Mouse (Mus musculus) C2C12 (cell line): Measurements from ENCODE around the gene Tspoap1.

Experiments
- CTCF ChIP-seq: IDR thresholded peaks from one replicate; pipeline ENCODE4 v1.5.1; 2011; ENCODE audit not compliant: control insufficient read depth, insufficient read depth, insufficient read length
- FOSL1 ChIP-seq: IDR thresholded peaks from one replicate; pipeline ENCODE4 v1.8.0; 2011; ENCODE audit warnings: mild to moderate bottlenecking, low read length; ENCODE audit not compliant: poor library complexity, insufficient read depth, severe bottlenecking
- MAX ChIP-seq: IDR thresholded peaks from one replicate; pipeline ENCODE4 v1.6.1; 2011; ENCODE audit warnings: mild to moderate bottlenecking, control low read depth
- MYOD1 ChIP-seq: IDR thresholded peaks from one replicate; pipeline ENCODE4 v1.6.1; 2011; ENCODE audit warnings: low read depth; ENCODE audit not compliant: control insufficient read depth, insufficient read length
- MYOG ChIP-seq: IDR thresholded peaks from one replicate; pipeline ENCODE4 v1.6.1; 2011; ENCODE audit not compliant: control insufficient read depth, insufficient read length; ENCODE audit errors: extremely low read depth
- USF1 ChIP-seq: IDR thresholded peaks from one replicate; pipeline ENCODE4 v1.6.1; 2011; ENCODE audit warnings: low read depth, mild to moderate bottlenecking, control low read depth, moderate library complexity

DNA sequence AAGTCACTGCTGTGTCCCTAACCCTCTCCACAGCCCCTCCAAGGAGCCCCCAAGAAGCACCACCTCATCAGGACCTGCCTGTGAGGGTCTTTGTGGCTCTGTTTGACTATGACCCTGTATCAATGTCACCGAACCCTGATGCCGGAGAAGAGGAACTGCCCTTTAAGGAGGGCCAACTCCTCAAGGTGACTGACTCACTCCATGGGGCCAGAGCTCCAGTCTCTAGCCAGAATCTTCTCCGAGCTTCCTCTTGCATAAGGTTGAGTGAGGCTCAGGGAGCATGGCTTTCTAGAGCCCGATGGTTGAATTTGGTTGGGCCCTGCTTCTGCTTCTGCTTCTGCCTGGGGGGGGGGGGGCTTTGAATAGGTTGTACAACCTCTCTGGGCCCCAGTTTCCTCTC lies 19.1 kb downstream of the Tspoap1 start:
- TF ChIP-seq CTCF (no peak), USF1 (no peak), MYOG (no peak), MAX (no peak), MYOD1 (no peak), FOSL1 (no peak)
